Mouse (Mus musculus) heart, adult 18-20 months (tissue): ENCODE results near the gene Entpd3. TPM values are rescaled to one million over a fixed set of nuclear protein-coding genes. Genes with fewer than 3 reads are reported as not detected.
"Not testable (repeated sequence)": the region's sequence is repeated elsewhere in the genome, so short reads cannot be mapped to it uniquely, and the experiment has no call there.

Experiments used
- DNase-seq, 2 experiments: peaks; one replicate each; pipeline ENCODE4 v3.0.0; 2021 to 2022; ENCODE audit warnings: mixed read lengths in 1 of 2
- total RNA-seq, 2 experiments: library from RNA; stranded (reverse); gene quantifications; 2 replicates each; pipeline ENCODE4 v1.2.3; 2021

The Entpd3 gene
- total RNA-seq, 2 experiments from 2014 or later: not detected

GRCm38 (mm10) chr9:120533446-120533950 lies 6.1 kb upstream of the Entpd3 start:
- DNase-seq: not testable (repeated sequence)

GRCm38 (mm10) chr9:120541411-120541810 lies 1.8 kb downstream of the Entpd3 start:
- no peak for DNase-seq

- no peak for DNase-seq
Observed at GRCm38 (mm10) chr9:120542241-120542640, 2.6 kb downstream of the Entpd3 start.

GRCm38 (mm10) chr9:120545994-120546393 lies 6.4 kb downstream of the Entpd3 start:
- DNase-seq: no peak

GRCm38 (mm10) chr9:120546482-120546881 lies 6.9 kb downstream of the Entpd3 start:
- no peak for DNase-seq

- DNase-seq: no peak
Observed at GRCm38 (mm10) chr9:120547026-120547668, 7.5 kb downstream of the Entpd3 start.

- no peak for DNase-seq
Observed at GRCm38 (mm10) chr9:120550778-120551177, 11.2 kb downstream of the Entpd3 start.

GRCm38 (mm10) chr9:120563590-120563989 lies 24.0 kb downstream of the Entpd3 start:
- no peak for DNase-seq

- no peak for DNase-seq
Observed at GRCm38 (mm10) chr9:120564247-120564646, 24.6 kb downstream of the Entpd3 start.

- DNase-seq: no peak
Observed at GRCm38 (mm10) chr9:120566384-120566783, 26.8 kb downstream of the Entpd3 start.

GRCm38 (mm10) chr9:120568917-120569316 lies 29.3 kb downstream of the Entpd3 start:
- no peak for DNase-seq

- peak in 1 of 2 experiments; percentile 38 for DNase-seq
Observed at GRCm38 (mm10) chr9:120569721-120570333, 30.2 kb downstream of the Entpd3 start.

GRCm38 (mm10) chr9:120570334-120570725 lies 30.7 kb downstream of the Entpd3 start:
- no peak for DNase-seq

GRCm38 (mm10) chr9:120570741-120571592 lies 31.3 kb downstream of the Entpd3 start, which contains the start of gene Rpl14:
Gene Rpl14 (plus strand): TSS chr9:120571444.
- peak; percentile 98 to 99 for DNase-seq

GRCm38 (mm10) chr9:120571593-120572385 lies 32.2 kb downstream of the Entpd3 start:
- DNase-seq: no peak

GRCm38 (mm10) chr9:120575748-120576661 lies 36.4 kb downstream of the Entpd3 start:
- no peak for DNase-seq

- DNase-seq: no peak
Observed at GRCm38 (mm10) chr9:120576662-120577013, 37.0 kb downstream of the Entpd3 start.

GRCm38 (mm10) chr9:120577133-120577651 lies 37.6 kb downstream of the Entpd3 start:
- DNase-seq: peak; percentile 87 to 94

- no peak for DNase-seq
Observed at GRCm38 (mm10) chr9:120577706-120578405, 38.2 kb downstream of the Entpd3 start.

- no peak for DNase-seq
Observed at GRCm38 (mm10) chr9:120578701-120579100, 39.1 kb downstream of the Entpd3 start.
